Mouse (Mus musculus): ENCODE measurements around the gene Odf2l. TPM values are rescaled to one million over a fixed set of nuclear protein-coding genes. Genes with fewer than 3 reads are reported as not detected.

The Odf2l gene
- polyA plus RNA-seq (2015; fragmentation: Nextera tagmentation; extraction: Ambion mirVana) = 8.0 and 13.3 TPM in 2 replicates

DNA sequence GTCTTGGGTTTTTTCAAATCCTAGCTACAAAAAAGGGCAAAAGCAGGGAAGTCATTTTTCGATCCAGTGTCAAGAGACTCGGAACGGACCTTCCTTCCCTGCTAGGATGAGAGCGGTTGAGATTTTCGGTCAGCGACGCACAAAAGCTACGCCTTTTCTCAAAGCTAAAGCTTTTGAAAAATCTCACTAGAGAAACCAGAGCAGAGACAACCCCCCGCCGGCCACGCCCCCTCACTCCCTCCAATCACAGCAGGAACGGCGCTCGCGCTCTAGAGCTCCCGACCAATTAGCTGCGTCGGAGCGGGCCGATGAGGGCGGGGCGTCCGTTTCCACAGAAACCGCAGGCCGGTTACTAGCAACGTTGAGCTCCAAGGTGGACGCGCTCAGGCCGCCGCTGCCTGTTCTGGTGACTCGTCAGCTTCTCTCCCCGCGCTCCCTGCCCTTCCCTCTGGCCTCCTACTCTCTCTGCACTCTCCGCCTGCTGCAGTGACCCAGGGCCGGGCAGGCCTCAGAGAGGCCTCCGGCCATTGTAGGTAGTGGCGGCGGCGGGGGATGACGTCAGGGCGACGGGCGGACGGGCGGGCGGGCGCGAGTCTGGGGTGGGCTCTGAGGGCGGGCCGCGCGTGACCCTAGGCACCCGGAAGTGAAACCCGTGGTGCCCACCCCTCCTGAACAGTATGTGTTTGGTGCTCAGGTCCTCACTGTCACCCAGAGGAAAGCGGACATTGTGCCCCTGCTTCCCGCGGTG lies at the start of gene Odf2l:
Gene Odf2l (plus strand): TSS at position 335 of the 748 bp plus-strand sequence.

DNA sequence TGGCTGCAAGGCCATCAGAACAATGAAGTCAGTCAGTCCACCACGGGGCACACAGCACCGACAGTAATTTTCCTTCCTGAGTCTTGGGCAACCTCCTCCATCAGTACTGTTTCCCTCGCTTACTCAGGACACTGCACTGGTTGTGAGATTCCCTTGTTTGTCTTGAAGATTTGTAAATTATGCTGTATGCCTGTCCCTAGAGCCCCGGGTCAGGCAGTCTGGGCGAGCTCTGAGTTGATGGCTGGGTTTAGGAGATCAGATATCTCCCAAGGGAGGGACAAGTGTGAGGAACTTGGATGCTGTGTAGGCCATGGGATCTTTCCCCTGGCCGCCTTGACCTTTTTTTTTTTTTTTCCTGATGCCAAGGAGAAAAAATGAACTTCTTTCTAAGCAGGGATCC lies 19.1 kb upstream of the Odf2l start, which contains the start of gene Clca2:
Gene Clca2 (minus strand): TSS at position 153 of the 400 bp plus-strand sequence.

Other genes with a start within 250 kb of the Odf2l start
- gene Clca4b, start 186.1 kb upstream of the Odf2l start, polyA plus RNA-seq (2015; fragmentation: Nextera tagmentation; extraction: Ambion mirVana) = 0.18 and 1.7 TPM in 2 replicates
- 0.12 TPM in 1 of 2 replicates, not detected in the other for gene Clca4a, start 143.5 kb upstream of the Odf2l start, polyA plus RNA-seq (2015; fragmentation: Nextera tagmentation; extraction: Ambion mirVana)
- gene Clca1, start 85.8 kb upstream of the Odf2l start, polyA plus RNA-seq (2015; fragmentation: Nextera tagmentation; extraction: Ambion mirVana) = 0.52 TPM in 1 of 2 replicates, not detected in the other
- gene Clca2, start 19.1 kb upstream of the Odf2l start, polyA plus RNA-seq (2015; fragmentation: Nextera tagmentation; extraction: Ambion mirVana) = 0.06 TPM in 2 replicates
- gene Col24a1, start 173.9 kb downstream of the Odf2l start, polyA plus RNA-seq (2015; fragmentation: Nextera tagmentation; extraction: Ambion mirVana) = 0.47 and 0.75 TPM in 2 replicates